Mouse (Mus musculus): ENCODE measurements around the gene Nacc2. TPM values are rescaled to one million over a fixed set of nuclear protein-coding genes. Genes with fewer than 3 reads are reported as not detected.
A peak's percentile ranks its signal among the peaks of the same experiment; 100 is the strongest.

The Nacc2 gene
- total RNA-seq, 2 experiments from 2014 or later, result 64.6 to 78.3 TPM

- DNase-seq (ENCODE audit: low spot score in 2 of 2), result peak in 1 of 2 experiments; percentile 42
These were observed 16.7 kb upstream of the Nacc2 start for GRCm38 (mm10) chr2:26139545-26140206.

- no peak for DNase-seq (ENCODE audit: low spot score in 2 of 2)
These were observed 16.1 kb upstream of the Nacc2 start for GRCm38 (mm10) chr2:26139034-26139544.

GRCm38 (mm10) chr2:26138252-26139033, 15.4 kb upstream of the Nacc2 start:
- DNase-seq (ENCODE audit: low spot score in 2 of 2), result no peak

- no peak for DNase-seq (ENCODE audit: low spot score in 2 of 2)
These were observed 11.6 kb upstream of the Nacc2 start for GRCm38 (mm10) chr2:26134591-26134990.

- peak; percentile 84 to 93 for DNase-seq (ENCODE audit: low spot score in 2 of 2)
These were observed 9.9 kb upstream of the Nacc2 start for GRCm38 (mm10) chr2:26132628-26133551.

- DNase-seq (ENCODE audit: low spot score in 2 of 2), result no peak
These were observed 8.3 kb upstream of the Nacc2 start for GRCm38 (mm10) chr2:26131327-26131726.

- no peak for DNase-seq (ENCODE audit: low spot score in 2 of 2)
These were observed 6.9 kb upstream of the Nacc2 start for GRCm38 (mm10) chr2:26129962-26130361.

- DNase-seq (ENCODE audit: low spot score in 2 of 2), result no peak
These were observed 6.3 kb upstream of the Nacc2 start for GRCm38 (mm10) chr2:26129346-26129745.

GRCm38 (mm10) chr2:26122171-26123078, 595 bp downstream of the Nacc2 start:
- peak in 1 of 2 experiments; percentile 37 for DNase-seq (ENCODE audit: low spot score in 2 of 2)

GRCm38 (mm10) chr2:26121541-26122083, 1.4 kb downstream of the Nacc2 start:
- DNase-seq (ENCODE audit: low spot score in 2 of 2), result no peak

- no peak for DNase-seq (ENCODE audit: low spot score in 2 of 2)
These were observed 3.4 kb downstream of the Nacc2 start for GRCm38 (mm10) chr2:26119626-26120025.

GRCm38 (mm10) chr2:26119310-26119592, 3.8 kb downstream of the Nacc2 start:
- DNase-seq (ENCODE audit: low spot score in 2 of 2), result no peak

GRCm38 (mm10) chr2:26118584-26119309, 4.3 kb downstream of the Nacc2 start:
- no peak for DNase-seq (ENCODE audit: low spot score in 2 of 2)

- no peak for DNase-seq (ENCODE audit: low spot score in 2 of 2)
These were observed 5.4 kb downstream of the Nacc2 start for GRCm38 (mm10) chr2:26117580-26117979.

GRCm38 (mm10) chr2:26116550-26116949, 6.5 kb downstream of the Nacc2 start:
- no peak for DNase-seq (ENCODE audit: low spot score in 2 of 2)

GRCm38 (mm10) chr2:26115215-26115614, 7.8 kb downstream of the Nacc2 start:
- no peak for DNase-seq (ENCODE audit: low spot score in 2 of 2)

- no peak for DNase-seq (ENCODE audit: low spot score in 2 of 2)
These were observed 14.8 kb downstream of the Nacc2 start for GRCm38 (mm10) chr2:26108237-26108636.

GRCm38 (mm10) chr2:26107011-26107410, 16.0 kb downstream of the Nacc2 start:
- no peak for DNase-seq (ENCODE audit: low spot score in 2 of 2)

GRCm38 (mm10) chr2:26106233-26106632, 16.8 kb downstream of the Nacc2 start:
- DNase-seq (ENCODE audit: low spot score in 2 of 2), result no peak

GRCm38 (mm10) chr2:26100296-26100695, 22.7 kb downstream of the Nacc2 start:
- DNase-seq (ENCODE audit: low spot score in 2 of 2), result no peak

Data from layer of hippocampus, adult 18-20 months (tissue).